Mouse (Mus musculus) bone marrow, adult 2 months (tissue): Measurements from ENCODE around the gene Snapc2. TPM values are rescaled to one million over a fixed set of nuclear protein-coding genes. Genes with fewer than 3 reads are reported as not detected.

Experiments
- H3K27ac ChIP-seq: fragments of 200-500 bp; 2 replicates; pipeline ENCODE4 v1.5.1; 2012; ENCODE audit warnings: low read depth, mild to moderate bottlenecking, control low read depth, inconsistent platforms, low read length; ENCODE audit not compliant: control insufficient read depth, poor library complexity, insufficient read depth
- H3K4me1 ChIP-seq: fragments of 200-500 bp; 2 replicates; pipeline ENCODE4 v1.6.1; 2011; ENCODE audit warnings: low read length; ENCODE audit not compliant: control insufficient read depth, insufficient read depth
- H3K4me3 ChIP-seq: fragments of 200-500 bp; replicated peaks from 2 replicates; pipeline ENCODE3; 2011; ENCODE audit warnings: mild to moderate bottlenecking, low read depth, low read length, control low read depth; ENCODE audit not compliant: control insufficient read depth
- CTCF ChIP-seq: fragments of 200-500 bp; IDR thresholded peaks from 2 replicates; pipeline ENCODE4 v1.5.1; 2011; ENCODE audit warnings: low read length, control low read depth; ENCODE audit not compliant: control insufficient read depth, insufficient read depth
- POLR2A ChIP-seq: fragments of 200-500 bp; IDR thresholded peaks from 2 replicates; pipeline ENCODE4 v1.6.1; 2011; ENCODE audit warnings: low read depth, mild to moderate bottlenecking, control low read depth, low read length, borderline replicate concordance; ENCODE audit not compliant: control insufficient read depth
- WGBS: fragments of 180-500 bp; shearing (Covaris S2); methylation state at CpG from one replicate; pipeline ENCODE4 v1.1.7; 2018; 5-methylcytosine and 5-hydroxymethylcytosine counted together
- polyA plus RNA-seq: library from polyadenylated mRNA; stranded (reverse); fragments of >200 nt; gene quantifications from 2 replicates; pipeline ENCODE4 v1.2.4, GENCODE M21; 2011; ENCODE audit warnings: low replicate concordance; ENCODE audit not compliant: missing spikeins, insufficient read depth, insufficient read length

The Snapc2 gene
- polyA plus RNA-seq, result 6.0 and 14.2 TPM in 2 replicates

- H3K27ac ChIP-seq, result peak within 1 kb of the TSS; percentile 85
- WGBS, result under 1% methylated on average over 69 of the region's 69 CpGs
These were observed at the start of gene Snapc2 for GRCm38 (mm10) chr8:4252934-4253841. Gene Snapc2 (plus strand): TSS chr8:4253080.

GRCm38 (mm10) chr8:4205246-4206123 lies 47.4 kb upstream of the Snapc2 start:
- WGBS, result 83% methylated on average over 38 of the region's 38 CpGs
- Histone ChIP-seq H3K4me3 (no peak overlapping the region), H3K4me1 (peaks cover 1% of the 10 kb centered on the region; the same call in 1 of the 2 replicates), H3K27ac (no peak overlapping the region)
- no peak for TF ChIP-seq POLR2A

More at GRCm38 (mm10) chr8:4252934-4253841, at the start of gene Snapc2:
- H3K4me1 ChIP-seq, result peaks cover 2% of the 10 kb centered on the region; the same call in 1 of the 2 replicates
- peak within 1 kb of the TSS; percentile 76 for H3K4me3 ChIP-seq
- TF ChIP-seq CTCF, result peak; percentile 7; the same call in 1 of the 2 replicates
- TF ChIP-seq POLR2A, result no peak

GRCm38 (mm10) chr8:4206182-4207015 lies 46.5 kb upstream of the Snapc2 start:
- H3K4me3 ChIP-seq, result no peak overlapping the region
- H3K27ac ChIP-seq, result no peak overlapping the region
- WGBS, result 81% methylated on average over 44 of the region's 44 CpGs
- H3K4me1 ChIP-seq, result peaks cover 1% of the 10 kb centered on the region; the same call in 1 of the 2 replicates
- TF ChIP-seq CTCF, result no peak
- no peak for TF ChIP-seq POLR2A

- H3K27ac ChIP-seq, result no peak overlapping the region
- 87% methylated on average over 2 of the region's 2 CpGs for WGBS
- H3K4me1 ChIP-seq, result no peaks in the 10 kb centered on the region; the same call in 1 of the 2 replicates
- no peak for TF ChIP-seq POLR2A
- no peak for TF ChIP-seq CTCF
- H3K4me3 ChIP-seq, result no peak overlapping the region
These were observed 45.9 kb upstream of the Snapc2 start for GRCm38 (mm10) chr8:4207016-4207350.

GRCm38 (mm10) chr8:4211097-4211496 lies 41.8 kb upstream of the Snapc2 start:
- 73% methylated on average over 6 of the region's 6 CpGs for WGBS
- Histone ChIP-seq H3K4me1 (peaks cover 3% of the 10 kb centered on the region; the same call in 1 of the 2 replicates), H3K27ac (no peak overlapping the region), H3K4me3 (no peak overlapping the region)
- TF ChIP-seq CTCF (no peak), POLR2A (no peak)

GRCm38 (mm10) chr8:4212809-4213209 lies 40.1 kb upstream of the Snapc2 start:
- Histone ChIP-seq H3K27ac (no peak overlapping the region), H3K4me1 (peaks cover 3% of the 10 kb centered on the region), H3K4me3 (no peak overlapping the region)
- TF ChIP-seq POLR2A (no peak), CTCF (no peak)
- under 1% methylated on average over 25 of the region's 25 CpGs for WGBS

GRCm38 (mm10) chr8:4213210-4214005 lies 39.5 kb upstream of the Snapc2 start:
- Histone ChIP-seq H3K4me1 (peaks cover 3% of the 10 kb centered on the region), H3K4me3 (peak overlapping the region; percentile 27), H3K27ac (no peak overlapping the region)
- TF ChIP-seq CTCF (no peak), POLR2A (no peak)
- under 1% methylated on average over 18 of the region's 18 CpGs for WGBS
